Mouse (Mus musculus) thymus, postnatal 4 days (tissue): ENCODE results near the gene Gm15448.
"Not testable (repeated sequence)": the region's sequence is repeated elsewhere in the genome, so short reads cannot be mapped to it uniquely, and the experiment has no call there.

ENCODE experiments used
- DNase-seq: peaks from one replicate; pipeline ENCODE4 v3.0.0; 2021

Gene Gm15448

DNA sequence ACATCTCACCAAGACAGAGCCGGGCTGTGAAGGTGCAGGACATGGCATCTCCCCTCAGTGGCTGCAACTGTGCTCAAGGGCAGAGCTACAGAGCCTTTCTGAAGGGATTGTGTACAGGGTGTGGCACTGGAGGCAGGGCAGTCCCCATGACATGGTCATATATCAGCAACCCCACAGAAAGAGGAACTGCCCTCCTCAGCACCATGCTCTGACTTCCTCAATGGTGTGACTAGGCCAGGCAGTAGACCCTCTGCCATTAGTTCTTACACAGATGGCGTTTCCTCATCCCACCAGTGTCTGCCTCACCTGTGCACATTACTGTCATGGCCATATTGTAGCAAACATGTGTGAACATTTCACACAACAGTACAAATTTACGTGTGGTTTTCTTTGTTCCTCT, at the start of gene Gm15448:
TSS of gene Gm15448 (minus strand) at position 89 of the 400 bp plus-strand sequence.
- DNase-seq, result not testable (repeated sequence)

DNA sequence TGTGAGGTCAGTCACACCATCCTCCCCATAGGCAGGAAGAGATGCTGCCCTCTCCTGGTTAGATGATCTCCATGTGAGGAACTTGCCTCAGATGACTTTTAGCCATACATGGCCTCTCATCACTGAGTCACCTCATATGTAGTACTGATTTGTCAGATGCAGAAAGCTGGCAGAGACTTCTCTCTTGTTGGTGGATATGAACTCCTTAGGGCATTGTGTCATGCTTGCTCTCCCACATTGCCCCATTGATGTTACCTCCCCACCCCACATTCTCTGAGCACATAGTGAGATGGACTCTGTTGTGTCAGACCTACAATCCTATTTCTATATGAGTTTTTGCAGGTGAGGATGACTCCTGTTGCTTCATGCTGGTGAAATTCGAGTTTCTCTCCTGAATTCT, 49.5 kb upstream of the Gm15448 start:
- DNase-seq, result not testable (repeated sequence)

DNA sequence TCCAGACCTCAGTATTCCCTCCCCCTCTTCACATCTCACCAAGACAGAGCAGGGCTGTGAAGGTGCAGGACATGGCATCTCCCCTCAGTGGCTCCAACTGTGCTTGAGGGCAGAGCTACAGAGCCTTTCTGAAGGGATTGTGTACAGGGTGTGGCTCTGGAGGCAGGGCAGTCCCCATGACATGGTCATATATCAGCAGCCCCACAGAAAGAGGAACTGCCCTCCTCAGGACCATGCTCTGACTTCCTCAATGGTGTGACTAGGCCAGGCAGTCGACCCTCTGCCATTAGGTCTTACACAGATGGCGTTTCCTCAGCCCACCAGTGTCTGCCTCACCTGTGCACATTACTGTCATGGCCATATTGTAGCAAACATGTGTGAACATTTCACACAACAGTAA, 19.5 kb upstream of the Gm15448 start, which contains the start of gene Pira2:
TSS of gene Pira2 (minus strand) at position 101 of the 400 bp plus-strand sequence.
- DNase-seq, result not testable (repeated sequence)

DNA sequence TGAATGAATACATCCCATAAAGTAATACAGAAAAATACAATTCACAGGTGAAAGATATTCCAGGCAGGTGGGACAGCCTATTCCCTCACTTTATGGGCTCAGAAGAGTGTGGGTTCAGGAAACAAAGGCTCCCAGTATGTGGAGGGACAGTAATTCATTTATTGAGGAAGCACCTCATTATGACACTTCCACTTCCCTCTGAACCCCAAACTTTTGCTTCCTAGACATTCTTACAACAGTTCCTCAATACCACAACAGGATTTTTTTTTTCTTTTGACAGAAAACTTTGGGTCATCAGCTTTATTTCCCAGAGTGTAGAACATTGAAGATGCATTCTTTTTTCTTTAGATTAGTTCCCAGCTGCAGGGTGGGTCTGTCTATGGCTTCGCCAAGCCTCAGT, 12.4 kb upstream of the Gm15448 start:
- DNase-seq, result not testable (repeated sequence)

DNA sequence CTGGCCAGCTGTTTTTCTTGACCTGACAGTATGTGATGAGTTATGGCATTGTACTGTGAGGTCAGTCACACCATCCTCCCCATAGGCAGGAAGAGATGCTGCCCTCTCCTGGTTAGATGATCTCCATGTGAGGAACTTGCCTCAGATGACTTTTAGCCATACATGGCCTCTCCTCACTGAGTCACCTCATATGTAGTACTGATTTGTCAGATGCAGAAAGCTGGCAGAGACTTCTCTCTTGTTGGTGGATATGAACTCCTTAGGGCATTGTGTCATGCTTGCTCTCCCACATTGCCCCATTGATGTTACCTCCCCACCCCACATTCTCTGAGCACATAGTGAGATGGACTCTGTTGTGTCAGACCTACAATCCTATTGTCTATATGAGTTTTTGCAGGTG, 5.1 kb upstream of the Gm15448 start:
- DNase-seq, result not testable (repeated sequence)

DNA sequence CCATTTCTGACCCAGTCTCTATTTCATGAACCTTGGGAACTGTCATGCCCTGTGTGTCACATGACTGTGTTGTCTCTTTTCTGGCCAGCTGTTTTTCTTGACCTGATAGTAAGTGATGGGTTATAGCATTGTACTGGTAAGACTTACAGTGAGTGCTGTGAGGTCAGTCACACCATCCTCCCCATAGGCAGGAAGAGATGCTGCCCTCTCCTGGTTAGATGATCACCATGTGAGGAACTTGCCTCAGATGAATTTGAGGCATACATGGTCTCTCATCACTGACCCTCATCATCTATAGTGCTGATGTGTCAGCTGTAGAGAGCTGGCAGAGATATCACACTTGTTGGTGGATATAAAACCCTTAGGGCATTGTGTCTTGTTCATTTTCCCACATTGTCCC, 13.6 kb downstream of the Gm15448 start:
- not testable (repeated sequence) for DNase-seq

DNA sequence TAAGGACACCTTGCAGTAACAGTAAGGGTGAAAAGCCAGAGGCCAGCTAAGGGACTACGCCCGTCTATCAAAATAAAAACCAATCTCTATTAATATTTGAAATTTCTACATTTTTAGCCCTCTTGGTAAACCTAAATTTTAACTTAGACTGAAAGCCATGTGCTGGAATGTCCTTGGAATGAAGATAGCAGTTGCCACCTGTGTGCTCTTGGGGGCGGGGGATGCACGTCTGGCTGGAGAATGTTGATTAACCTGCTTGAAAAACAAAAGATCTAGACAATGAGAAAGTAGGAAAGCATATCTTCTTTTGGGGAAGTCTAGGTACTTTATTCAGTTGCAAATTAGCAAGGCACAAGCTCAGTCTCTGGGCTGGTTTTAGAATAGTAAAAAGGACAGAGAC, 22.6 kb downstream of the Gm15448 start:
- DNase-seq, result not testable (repeated sequence)

DNA sequence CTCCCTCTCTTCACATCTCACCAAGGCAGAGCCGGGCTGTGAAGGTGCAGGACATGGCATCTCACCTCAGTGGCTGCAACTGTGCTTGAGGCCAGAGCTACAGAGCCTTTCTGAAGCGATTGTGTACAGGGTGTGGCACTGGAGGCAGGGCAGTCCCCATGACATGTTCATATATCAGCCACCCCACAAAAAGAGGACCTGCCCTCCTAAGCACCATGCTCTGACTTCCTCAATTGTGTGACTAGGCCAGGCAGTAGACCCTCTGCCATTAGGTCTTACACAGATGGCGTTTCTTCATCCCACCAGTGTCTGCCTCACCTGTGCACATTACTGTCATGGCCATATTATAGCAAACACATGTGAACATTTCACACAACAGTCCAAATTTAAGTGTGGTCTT, 25.5 kb downstream of the Gm15448 start:
- DNase-seq, result not testable (repeated sequence)

DNA sequence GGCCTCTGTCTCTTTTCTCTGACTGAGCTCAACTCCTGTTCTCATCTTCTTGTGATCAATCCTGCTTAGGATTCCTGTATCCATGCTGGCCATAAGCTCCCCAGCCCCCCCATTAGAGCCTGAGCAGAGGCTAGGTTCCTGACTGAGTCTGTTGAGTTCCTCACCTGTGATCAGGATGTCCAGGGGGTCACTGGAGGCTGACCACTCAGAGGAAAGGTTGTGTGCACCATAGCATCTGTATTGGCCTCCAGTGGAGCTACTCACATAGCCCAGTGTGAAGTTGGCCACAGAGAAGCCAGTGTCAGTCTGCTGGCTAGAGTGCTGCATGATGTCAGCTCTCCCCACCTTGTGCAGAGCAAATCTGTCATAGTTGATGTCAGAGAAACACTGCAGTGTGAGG, 29.2 kb downstream of the Gm15448 start:
- not testable (repeated sequence) for DNase-seq
